Mouse (Mus musculus) ES-Bruce4 (cell line): Measurements from ENCODE around the gene Plcb1.

Source experiments
- CTCF ChIP-seq: IDR thresholded peaks from one replicate; pipeline ENCODE4 v1.8.1; 2011; ENCODE audit warnings: low read depth, low read length
- EP300 ChIP-seq: IDR thresholded peaks from 2 replicates; pipeline ENCODE4 v1.6.1; 2011; ENCODE audit warnings: low read depth, low read length; ENCODE audit not compliant: insufficient read depth

- TF ChIP-seq CTCF (no peak), EP300 (no peak)
These were observed 544.1 kb downstream of the Plcb1 start for GRCm38 (mm10) chr2:135329782-135330545.
